Mouse (Mus musculus): Measurements from ENCODE around the gene Tbxa2r.

DNA sequence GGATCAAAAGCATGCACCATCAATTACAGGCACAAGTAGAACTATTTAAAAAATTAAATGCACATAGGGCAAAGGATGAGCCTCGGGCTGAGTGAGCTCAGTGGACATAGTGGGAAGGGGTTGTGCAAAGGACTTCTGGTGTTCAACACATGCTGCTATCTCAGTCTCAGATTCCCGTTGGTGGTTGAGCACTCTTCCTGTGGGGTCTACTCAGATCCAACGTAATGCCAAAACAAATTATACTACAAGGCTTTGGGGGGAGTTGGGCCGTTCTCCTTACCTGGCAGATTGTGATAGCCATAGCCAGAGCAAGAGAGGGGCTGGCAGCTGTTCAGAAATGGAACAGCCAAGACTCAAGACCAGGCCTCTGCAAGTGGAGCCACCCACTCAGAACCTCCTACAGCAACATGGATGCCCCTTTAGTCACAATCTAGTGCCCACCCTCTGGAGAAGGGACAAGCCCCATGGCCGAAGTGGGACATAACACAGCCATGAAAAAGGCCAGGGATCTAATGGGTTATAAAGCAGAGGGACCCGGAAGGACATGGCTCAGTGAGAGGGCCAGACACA lies 51.4 kb downstream of the Tbxa2r start:
- TF ChIP-seq POLR2A (IDR thresholded peaks at IDR 0.05; ENCODE audit: extremely low read depth, insufficient read depth, low read length) (no peak), CTCF (IDR thresholded peaks at IDR 0.05; ENCODE audit: low read depth, low read length) (no peak)
